8 mouse cellular contexts compared by ENCODE assay signal in genomic region chr6:120579831-120580712, GRCm38 (mm10). TPM values are rescaled to one million over a fixed set of nuclear protein-coding genes. Genes with fewer than 3 reads are reported as not detected.
A peak's percentile ranks its signal among the peaks of the same experiment; 100 is the strongest.
DNase-seq lines count a peak whose midpoint lies in the region; ATAC-seq lines count a peak whose summit lies in the region.

No protein-coding gene starts in this region.

- peak; percentile 59 for DNase-seq in MEL-GATA-1-ER (ENCODE audit: extremely low read depth, low read depth)
- DNase-seq in c-Kit-positive CD71-positive TER-119-positive erythroid progenitor cells, embryonic 14.5 days (ENCODE audit: low spot score): peak; percentile 73
- DNase-seq in heart, postnatal 4 days: peak; percentile 54
- DNase-seq in layer of hippocampus, postnatal 14 days (ENCODE audit: low spot score in 2 of 2): peak; percentile 68
- peak; percentile 58 for DNase-seq in lung, postnatal 10 days
- peak; percentile 78 for DNase-seq in retina, postnatal 7 days (ENCODE audit: low read depth, low spot score)
- DNase-seq in yolk sac, embryonic 10.5 days (ENCODE audit: low spot score): peak; percentile 77

- H3K27me3 ChIP-seq in forebrain, embryonic 13.5 days: no peaks in the 10 kb centered on the region

- H3K4me3 ChIP-seq in forebrain, embryonic 13.5 days: peak overlapping the region; percentile 40

- peaks cover 28% of the 10 kb centered on the region for H3K4me1 ChIP-seq in forebrain, embryonic 13.5 days

- peak; percentile 93 for ATAC-seq in forebrain, embryonic 13.5 days

- H3K27ac ChIP-seq in forebrain, embryonic 13.5 days: peak overlapping the region; percentile 86

- peak overlapping the region; percentile 79 for H3K4me2 ChIP-seq in forebrain, embryonic 13.5 days

- WGBS in forebrain, embryonic 13.5 days: under 1% methylated on average over 21 of the region's 23 CpGs

- H3K36me3 ChIP-seq in forebrain, embryonic 13.5 days (ENCODE audit: poor library complexity, severe bottlenecking): no peaks in the 10 kb centered on the region

- H3K9ac ChIP-seq in forebrain, embryonic 13.5 days: peak overlapping the region; percentile 59

- no peaks in the 10 kb centered on the region for H3K9me3 ChIP-seq in forebrain, embryonic 13.5 days (replicated peaks)

RNA-seq across cellular contexts. Expression of gene Hdhd5, which starts 49.0 kb away (rescaled TPM):
- 15.7 and 16.6 TPM in 2 replicates for polyA plus RNA-seq in forebrain, embryonic 13.5 days (2015; fragmentation: Nextera tagmentation; extraction: Ambion mirVana)
- 10 to 100 TPM; 15.2 to 17.6 TPM for total RNA-seq in heart, postnatal 4 days (2021)
- 10 to 100 TPM; 34.2 to 38.1 TPM for total RNA-seq in layer of hippocampus, postnatal 14 days (2021)

Comparison
In these comparisons a context has a peak if more than half of its experiments do, and no peak if none do; other contexts are left out.
1. Peak in every context shown above with its lines: DNase-seq, ATAC-seq, H3K4me3 ChIP-seq and H3K27ac ChIP-seq.